Mouse (Mus musculus): ENCODE measurements at regions not wholly inside any gene's neighbourhood (a gene's known extent, or its start where the extent isn't known, plus 50 kb on each side); places are given as distances from the start of the nearest gene placed in this dataset.

- DNase-seq (ENCODE audit: low spot score in 2 of 2): no peak
These were observed 446.7 kb upstream of the Dph6 start for GRCm38 (mm10) chr2:115101501-115101900.

DNA sequence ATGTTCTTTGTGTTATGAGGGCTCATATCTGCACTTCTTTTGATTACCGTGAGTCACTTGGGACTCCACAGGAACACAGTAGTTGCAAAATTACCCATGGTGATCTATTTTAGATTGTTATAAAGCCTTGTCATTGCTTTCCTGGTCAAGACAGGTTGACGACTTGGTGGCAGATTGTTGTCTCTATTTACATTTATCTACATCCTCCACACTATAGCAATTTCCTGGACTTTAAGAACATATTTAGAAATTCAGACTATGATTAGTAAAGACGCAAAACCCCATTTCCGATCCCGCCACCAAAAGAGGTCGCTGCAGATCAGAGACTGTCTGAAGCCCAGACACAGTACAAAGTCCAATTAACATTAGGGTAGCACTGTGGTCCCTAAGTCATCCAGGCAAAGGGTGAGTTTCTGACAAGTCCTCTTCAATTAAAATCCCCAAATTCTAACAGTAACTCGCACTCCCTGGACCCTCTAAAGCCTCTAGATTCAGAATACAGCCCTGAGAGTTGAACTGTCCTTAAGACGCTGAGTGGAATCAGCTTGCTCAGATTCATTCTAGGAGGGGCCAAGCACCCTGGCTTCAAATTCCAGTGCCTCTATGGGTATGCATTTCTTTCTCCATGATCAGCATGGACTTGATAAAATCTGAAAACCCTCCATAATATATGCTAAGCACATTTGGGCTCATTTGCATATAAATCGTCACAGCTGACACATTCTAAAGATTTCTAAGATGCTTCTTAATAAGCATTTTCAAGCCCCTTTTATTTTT, 461.9 kb upstream of the BC052040 start:
- DNase-seq (ENCODE audit: low spot score in 2 of 2): no peak

DNA sequence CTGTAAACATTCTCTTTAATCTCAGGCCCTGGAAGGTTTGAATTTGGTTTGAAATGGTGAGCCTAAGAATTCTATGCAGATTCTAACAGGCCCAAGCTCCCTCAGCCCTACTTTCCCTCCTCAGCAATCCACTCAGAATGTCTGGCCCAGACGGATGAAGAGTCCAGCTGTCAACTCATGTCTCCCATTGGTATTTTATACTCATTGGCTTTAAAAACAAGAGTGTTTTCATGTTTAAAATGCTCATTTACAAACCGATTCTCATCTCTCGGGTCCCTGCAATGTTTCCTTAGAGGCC, 461.4 kb upstream of the BC052040 start:
- DNase-seq (ENCODE audit: low spot score in 2 of 2): no peak

DNA sequence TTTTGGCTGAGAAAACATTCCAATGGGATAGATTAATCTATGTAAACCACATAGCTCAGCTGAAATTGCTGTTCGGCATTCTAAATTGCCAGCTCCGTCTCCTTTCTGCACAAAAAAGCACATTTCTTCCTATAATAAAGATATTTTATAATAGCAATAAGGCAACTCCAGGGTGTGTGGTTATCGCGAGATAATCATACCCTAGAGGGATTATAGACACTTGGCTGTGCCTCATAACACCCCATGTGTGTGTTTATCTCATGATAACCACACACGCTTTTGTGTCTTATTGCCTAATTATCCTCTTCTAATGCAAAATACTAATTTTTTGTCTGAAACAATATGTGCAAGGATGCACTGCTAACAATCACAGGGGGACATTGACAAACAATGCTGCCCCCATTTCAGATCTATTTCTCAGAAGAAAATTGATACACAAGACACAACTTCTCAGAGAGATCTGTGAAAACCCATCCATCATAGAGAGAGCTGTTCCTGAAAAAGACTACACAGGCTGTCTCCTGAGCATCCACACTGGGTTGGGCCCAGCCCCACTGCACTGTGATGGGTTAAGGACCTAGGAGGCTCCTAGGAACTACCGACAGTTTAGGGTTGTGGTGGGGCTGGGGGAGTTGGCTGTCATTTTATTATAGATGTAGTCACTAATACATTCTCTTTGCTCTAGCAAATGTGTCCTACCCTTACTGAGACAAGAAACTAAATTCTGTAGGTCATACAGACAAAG, 454.7 kb upstream of the BC052040 start:
- DNase-seq (ENCODE audit: low spot score in 2 of 2): no peak

- no peak for DNase-seq (ENCODE audit: low spot score in 2 of 2)
These were observed 449.8 kb upstream of the BC052040 start for GRCm38 (mm10) chr2:115131746-115132145.

DNA sequence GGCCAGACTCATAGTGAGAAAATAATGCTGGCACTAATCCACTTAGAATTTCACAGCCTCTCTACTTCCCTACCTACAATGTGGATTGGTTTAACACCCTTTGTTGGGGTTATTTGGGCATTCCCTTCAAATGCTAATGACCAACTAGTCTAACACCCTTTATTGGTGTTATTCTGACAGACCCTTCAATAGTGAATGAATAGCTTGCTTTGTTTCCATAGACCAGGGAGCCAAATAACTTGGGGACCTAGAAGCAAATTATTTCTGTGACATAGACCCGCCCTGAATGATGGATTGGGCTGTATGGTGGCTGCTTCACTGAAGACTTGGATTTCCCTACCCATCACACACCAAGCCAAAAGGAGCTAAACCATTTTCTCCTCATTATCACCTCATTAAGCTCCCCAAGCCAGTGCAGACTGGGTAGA, 449.3 kb upstream of the BC052040 start:
- DNase-seq (ENCODE audit: low spot score in 2 of 2): no peak

GRCm38 (mm10) chr2:115141416-115141815, 440.1 kb upstream of the BC052040 start:
- no peak for DNase-seq (ENCODE audit: low spot score in 2 of 2)

DNA sequence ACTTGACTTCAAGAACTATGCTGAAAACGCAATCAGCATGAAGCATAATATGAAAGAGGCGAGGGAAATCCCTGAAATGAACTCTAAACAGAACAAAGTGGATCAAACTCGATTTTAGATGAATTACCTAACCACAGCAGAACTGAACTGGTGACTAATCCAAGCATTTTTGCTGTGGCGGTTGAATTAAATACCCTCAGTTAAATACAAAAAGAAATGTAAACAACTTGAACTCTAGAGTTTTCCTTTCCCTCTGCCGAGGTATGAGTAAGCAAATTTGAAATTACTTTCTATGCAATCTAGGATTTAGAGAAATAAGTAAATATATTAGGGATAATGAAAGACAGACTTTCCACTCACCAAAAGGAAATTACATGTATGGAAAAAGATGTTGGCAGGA, 409.4 kb upstream of the BC052040 start:
- no peak for DNase-seq (ENCODE audit: low spot score in 2 of 2)

DNA sequence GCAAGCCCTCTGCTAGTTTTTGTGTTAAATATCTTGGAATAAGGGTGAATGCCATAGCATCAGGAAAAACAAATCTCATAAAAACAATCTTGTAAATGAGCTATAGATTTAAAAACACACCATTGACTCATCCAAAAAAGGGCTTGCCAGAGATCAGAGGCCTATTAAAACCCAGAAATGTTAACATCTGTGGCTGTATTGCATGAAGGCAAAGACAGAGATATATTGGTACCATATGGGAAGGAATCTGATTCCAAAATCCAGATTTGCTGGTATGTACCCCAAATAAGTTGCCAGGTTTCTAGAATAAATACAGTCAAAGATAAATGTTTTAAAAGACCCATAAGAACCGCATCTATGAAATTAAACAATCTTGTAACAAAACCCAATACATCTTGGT, 404.4 kb upstream of the BC052040 start:
- no peak for DNase-seq (ENCODE audit: low spot score in 2 of 2)

GRCm38 (mm10) chr2:115177896-115178295, 403.6 kb upstream of the BC052040 start:
- no peak for DNase-seq (ENCODE audit: low spot score in 2 of 2)

DNA sequence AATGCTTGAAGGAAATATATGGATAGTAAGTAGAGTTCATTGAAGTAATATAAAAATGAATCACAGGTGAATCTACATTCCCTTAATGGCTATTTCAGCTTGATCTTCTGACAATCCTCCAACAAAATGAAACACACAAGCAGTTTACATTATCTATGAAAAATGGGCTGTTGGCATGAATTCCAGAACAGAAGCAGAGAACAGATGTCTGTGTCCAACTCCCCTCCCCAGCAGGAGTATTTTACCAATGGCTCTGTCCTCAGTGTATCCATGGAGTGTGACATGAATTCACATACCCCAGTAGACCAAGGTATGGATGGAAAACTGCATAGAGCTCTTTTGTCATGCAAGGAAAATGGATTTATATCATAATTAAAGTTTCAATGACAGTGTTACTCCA, 370.3 kb upstream of the BC052040 start:
- DNase-seq (ENCODE audit: low spot score in 2 of 2): no peak

- DNase-seq (ENCODE audit: low spot score in 2 of 2): no peak
These were observed 368.1 kb upstream of the BC052040 start for GRCm38 (mm10) chr2:115213181-115213970.

GRCm38 (mm10) chr2:115214292-115214691, 367.2 kb upstream of the BC052040 start:
- DNase-seq (ENCODE audit: low spot score in 2 of 2): no peak

GRCm38 (mm10) chr2:115230041-115230440, 351.5 kb upstream of the BC052040 start:
- no peak for DNase-seq (ENCODE audit: low spot score in 2 of 2)

DNA sequence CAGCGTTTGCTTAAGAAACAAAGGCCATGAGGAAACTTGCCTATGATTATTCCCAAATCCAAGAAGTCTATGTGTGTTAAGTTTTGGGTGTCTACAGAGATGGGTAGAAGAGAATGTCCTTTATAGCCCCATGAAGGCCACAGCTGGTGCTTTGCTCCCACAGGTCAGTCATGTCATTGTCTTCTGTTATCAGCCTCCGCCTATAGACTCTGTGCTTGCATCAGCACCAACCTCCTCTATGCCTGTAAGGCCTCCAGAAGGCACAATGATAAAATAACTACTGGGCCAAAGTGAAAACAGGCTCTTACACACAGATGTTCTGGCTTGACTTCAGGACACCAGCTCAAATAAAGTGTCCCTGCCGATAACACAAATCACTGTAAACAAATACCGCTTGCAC, 333.8 kb upstream of the BC052040 start:
- DNase-seq (ENCODE audit: low spot score in 2 of 2): no peak

DNA sequence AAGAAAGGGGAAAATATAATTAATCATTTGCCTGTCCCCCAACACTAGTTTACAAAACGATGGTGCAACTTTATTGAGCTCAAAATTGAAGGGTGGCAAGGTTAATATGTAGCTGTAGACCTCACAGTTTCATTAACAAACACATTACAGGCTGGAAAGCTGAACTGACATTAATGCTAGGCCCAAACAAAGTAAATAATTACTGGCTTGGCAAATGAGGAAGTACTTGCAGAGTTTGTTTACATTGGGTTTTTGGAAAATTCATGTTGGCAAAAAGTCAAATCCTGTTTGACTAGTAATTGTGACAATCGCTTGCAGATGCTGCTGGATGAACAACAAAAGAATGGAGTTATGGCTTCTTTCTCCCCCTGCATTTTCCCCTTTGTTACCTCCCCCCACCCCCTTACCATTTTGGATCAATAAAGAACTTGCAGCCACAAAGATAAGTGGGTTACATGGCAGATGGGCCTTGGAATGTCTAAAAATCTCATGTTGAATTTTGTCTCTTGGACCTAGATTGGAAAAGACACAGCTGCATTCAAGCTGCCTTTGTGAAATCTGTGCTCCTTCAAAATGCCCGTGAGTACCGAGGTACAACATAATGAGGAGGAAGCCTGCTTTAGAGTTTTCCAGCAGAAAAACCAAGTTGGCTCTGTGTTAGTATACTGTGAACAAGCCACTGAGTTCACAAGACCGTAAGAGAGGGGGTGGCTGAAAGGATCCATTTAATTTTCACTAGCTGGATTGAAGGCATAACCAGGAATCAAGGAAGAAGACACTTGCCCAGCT, 331.3 kb upstream of the BC052040 start:
- DNase-seq (ENCODE audit: low spot score in 2 of 2): no peak

DNA sequence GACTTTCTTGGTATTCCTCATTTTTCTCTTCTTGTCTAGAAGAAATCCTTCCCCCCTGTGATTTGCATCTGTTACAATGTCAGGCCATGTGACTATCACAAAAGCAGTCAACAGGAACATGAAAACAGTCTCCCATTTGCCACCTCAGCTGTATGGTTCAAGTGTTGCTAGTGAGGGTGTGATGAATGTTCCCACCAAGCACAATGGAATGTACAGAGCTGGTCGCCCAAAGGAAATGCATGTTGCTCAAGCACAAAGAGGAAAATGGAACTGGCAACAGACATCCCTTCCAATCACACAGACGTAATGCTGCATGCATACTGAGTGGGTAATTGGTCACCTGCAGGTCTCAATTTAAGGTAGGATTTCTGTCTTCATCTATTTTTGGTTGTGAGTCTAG, 324.1 kb upstream of the BC052040 start:
- DNase-seq (ENCODE audit: low spot score in 2 of 2): no peak

GRCm38 (mm10) chr2:115268247-115268646, 313.3 kb upstream of the BC052040 start:
- DNase-seq (ENCODE audit: low spot score in 2 of 2): no peak

GRCm38 (mm10) chr2:115277421-115277820, 304.1 kb upstream of the BC052040 start:
- no peak for DNase-seq (ENCODE audit: low spot score in 2 of 2)

DNA sequence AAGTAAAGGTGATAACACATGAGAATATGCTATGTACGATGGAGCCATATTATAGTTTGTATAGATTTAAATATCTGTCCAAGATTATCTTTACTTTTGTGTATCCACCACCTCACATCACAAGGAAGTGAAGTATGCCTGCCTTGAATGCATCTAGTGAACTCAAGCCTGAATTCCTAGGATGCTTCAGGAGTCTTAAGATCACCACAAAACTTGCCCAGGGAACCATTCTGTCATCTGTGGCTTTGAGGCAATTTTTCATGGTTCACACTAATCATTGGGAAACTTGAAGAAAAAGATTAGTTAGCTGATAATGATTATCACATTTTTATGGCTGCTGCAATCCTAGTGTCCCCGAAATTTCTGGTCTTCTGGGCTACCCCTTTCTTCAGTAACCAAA, 288.5 kb upstream of the BC052040 start:
- no peak for DNase-seq (ENCODE audit: low spot score in 2 of 2)

DNA sequence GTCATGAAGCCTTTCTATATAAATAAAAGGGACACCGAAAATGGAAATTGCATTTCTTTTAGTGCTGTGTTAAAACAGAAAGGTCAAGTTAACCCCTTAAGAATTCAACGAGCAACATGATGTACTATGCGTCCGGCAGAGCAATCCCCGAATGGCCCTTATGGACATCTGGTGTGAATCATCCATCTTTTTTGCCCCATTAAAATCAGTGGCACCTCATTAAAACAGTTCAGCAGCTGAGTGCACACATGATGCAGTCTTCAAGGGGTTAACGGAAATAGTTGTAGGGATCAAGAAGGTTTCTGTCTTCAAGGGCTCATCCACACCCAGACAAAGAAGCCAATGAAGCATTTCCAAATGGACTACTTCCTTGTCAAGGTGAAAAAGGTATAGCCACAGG, 284.1 kb upstream of the BC052040 start:
- no peak for DNase-seq (ENCODE audit: low spot score in 2 of 2)
